Mouse (Mus musculus) urinary bladder, postnatal 36 days (tissue): ENCODE results near the gene Nop10.

Experiments
- DNase-seq, 2 experiments: peaks; one replicate each; pipeline ENCODE4 v3.0.0; 2022; ENCODE audit warnings: low spot score in 2 of 2, mixed read lengths in 1 of 2

Gene Nop10

GRCm38 (mm10) chr2:112261748-112262653 is at the start of gene Nop10:
Nop10 (plus strand) TSS chr2:112261926.
- DNase-seq, result peak; percentile 70 to 80

- DNase-seq, result no peak
Measured at GRCm38 (mm10) chr2:112215977-112216376, 45.7 kb upstream of the Nop10 start.

GRCm38 (mm10) chr2:112217614-112218013 is 44.1 kb upstream of the Nop10 start:
- DNase-seq, result no peak

- DNase-seq, result no peak
Measured at GRCm38 (mm10) chr2:112220880-112221279, 40.8 kb upstream of the Nop10 start.

DNA sequence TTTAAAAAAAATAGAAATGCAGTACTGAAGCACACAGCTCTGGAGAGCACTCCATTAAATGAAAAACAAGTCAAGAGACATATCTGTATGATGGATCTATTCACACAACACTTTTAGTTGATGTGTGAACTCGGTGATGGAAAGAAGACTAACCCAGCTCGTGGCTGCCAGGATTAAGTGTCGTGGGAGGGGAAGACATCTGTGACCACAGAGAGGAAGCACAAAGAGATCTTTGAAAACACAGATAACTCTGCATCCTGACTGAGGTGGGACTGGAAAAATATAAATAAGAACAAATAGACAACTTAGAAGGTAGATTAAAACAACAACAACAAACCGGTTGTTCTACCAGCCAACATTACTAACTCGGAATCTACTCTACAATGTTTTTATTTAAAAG is 39.1 kb upstream of the Nop10 start:
- DNase-seq, result no peak

DNA sequence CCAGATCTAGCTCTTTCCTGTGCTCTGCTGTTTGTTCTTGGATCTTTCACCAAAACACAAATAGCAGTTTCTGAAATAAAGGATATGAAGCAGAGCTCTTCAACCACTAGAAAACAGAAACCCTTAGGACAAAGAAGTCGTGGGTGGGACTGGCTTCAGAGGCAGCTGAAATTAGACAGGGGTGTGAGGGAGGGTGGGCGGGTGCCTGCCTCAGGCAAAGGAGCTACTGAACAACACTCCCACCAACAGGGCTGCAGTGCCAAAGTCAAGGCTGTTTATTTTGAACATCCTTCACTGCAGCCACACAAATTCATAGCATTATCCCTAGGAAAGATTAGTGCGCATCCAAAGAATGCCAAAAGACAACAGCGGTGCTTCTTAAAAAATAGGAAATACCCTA is 37.4 kb upstream of the Nop10 start:
- no peak for DNase-seq

DNA sequence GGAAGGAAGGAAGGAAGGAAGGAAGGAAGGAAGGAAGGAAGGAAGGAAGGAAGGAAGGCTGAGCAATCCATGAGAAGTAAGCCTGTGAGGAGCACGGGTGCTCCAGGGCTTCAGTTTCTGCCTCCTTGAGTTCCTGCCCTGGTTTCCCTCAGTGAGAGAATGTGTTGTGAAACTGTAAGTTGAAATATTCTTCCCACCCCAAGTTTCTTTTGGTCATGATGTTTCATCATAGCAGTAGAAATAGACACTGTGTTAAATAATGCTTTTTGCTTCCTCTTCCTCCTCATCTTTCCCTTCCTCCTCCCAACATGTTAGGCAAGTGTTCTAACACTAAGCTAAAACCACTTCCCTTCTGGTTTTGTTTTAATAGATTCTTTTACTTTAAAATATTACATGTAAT is 29.1 kb upstream of the Nop10 start:
- no peak for DNase-seq

GRCm38 (mm10) chr2:112236620-112237019 is 25.1 kb upstream of the Nop10 start:
- no peak for DNase-seq

GRCm38 (mm10) chr2:112238006-112238405 is 23.7 kb upstream of the Nop10 start:
- DNase-seq, result no peak

- peak; percentile 75 to 84 for DNase-seq
Measured at GRCm38 (mm10) chr2:112239212-112239934, 22.4 kb upstream of the Nop10 start, which contains the start of gene Lpcat4. Lpcat4 (plus strand) TSS chr2:112239468.

DNA sequence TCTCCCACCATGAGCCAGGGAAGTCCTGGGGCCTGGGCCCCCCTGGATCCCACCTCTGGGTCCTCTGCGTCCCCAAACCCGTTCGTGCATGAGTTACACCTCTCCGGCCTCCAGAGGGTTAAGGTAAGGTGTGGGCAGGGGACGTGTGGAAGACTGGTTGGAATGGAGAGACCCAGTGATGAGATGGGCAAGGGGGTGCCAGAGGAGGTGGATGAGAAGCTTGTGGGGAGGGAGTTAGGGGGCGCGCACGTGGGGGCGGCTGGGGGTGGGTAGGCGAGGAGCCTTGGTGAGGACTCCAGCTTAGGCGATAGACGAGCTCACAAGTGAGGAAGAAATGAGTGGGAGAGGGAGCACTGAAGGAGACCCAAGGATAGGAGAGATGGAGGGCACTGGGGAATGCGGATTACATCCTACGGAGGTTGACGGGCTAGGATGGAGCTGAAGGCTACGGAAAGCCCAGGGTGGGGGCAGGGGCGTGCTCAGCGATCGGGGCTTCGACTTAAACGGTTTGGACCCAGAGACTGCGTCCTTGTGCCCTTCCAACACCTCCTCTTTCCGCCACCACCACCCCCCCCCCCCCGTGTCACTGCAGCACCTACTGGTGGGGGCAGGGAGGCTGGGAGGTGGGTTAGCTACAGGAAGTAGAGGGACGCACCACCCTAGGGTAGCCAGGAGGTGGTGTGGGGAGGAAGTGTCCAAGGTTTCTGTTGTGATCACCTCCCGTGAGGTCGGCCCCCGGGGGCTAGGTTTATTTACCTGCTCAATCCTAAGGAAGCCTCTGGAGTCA is 21.6 kb upstream of the Nop10 start:
- DNase-seq, result no peak

DNA sequence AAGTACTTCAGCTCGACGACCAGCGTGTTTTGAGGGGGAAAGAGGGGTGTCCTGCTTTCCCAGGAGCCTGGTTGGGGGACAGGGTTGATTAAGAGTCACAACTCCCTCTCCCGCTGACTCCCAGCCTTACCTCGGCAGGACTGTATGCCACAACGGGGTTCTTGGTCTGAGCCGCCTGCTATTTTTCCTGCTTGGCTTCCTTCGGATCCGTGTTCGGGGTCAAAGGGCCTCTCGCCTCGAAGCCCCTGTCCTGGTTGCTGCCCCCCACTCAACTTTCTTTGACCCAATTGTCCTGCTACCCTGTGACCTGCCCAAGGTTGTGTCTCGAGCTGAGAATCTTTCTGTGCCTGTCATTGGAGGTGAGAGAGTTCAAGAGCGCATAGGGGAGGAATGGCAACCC is 19.9 kb upstream of the Nop10 start:
- no peak for DNase-seq

DNA sequence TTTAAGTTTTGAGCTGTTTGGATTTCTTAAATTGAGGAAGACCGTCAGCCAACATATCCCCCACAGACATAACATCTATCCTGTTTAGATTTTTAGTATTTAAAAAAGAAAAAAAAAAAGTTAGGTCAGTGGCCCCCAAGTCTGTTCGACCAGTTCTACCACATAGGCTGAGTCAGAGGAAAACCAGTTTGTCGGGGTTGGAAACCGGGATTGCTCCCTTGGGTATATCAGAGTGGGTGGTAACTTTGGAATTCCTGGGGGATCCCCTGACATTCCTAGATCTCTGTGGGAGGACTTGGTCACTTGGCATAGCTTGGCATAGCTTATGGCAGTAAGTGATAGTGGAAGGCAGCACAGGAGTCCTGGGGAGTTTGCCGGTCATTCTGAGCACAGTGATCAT is 16.4 kb upstream of the Nop10 start:
- peak; percentile 35 to 46 for DNase-seq

GRCm38 (mm10) chr2:112246193-112246592 is 15.5 kb upstream of the Nop10 start:
- DNase-seq, result peak in 1 of 2 experiments; percentile 23

DNA sequence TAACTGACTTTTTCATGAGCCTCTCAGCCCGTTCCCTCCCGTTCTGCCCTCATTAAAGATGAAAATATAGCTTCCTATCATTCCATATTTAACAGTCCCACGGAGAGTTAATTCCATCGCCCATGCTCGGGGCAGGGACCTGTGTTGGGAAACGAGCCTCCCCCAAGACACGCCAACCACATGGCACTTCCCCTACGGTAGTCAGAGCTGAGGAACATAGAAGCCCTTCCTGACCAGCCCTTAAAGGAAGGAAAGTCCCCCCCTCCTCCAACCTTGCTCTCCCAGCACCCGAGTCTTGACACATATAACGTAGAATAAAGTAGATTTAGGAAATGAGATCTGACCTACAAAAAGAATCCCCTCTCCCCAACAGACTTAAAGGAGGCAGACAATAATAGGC is 14.4 kb upstream of the Nop10 start:
- no peak for DNase-seq

DNA sequence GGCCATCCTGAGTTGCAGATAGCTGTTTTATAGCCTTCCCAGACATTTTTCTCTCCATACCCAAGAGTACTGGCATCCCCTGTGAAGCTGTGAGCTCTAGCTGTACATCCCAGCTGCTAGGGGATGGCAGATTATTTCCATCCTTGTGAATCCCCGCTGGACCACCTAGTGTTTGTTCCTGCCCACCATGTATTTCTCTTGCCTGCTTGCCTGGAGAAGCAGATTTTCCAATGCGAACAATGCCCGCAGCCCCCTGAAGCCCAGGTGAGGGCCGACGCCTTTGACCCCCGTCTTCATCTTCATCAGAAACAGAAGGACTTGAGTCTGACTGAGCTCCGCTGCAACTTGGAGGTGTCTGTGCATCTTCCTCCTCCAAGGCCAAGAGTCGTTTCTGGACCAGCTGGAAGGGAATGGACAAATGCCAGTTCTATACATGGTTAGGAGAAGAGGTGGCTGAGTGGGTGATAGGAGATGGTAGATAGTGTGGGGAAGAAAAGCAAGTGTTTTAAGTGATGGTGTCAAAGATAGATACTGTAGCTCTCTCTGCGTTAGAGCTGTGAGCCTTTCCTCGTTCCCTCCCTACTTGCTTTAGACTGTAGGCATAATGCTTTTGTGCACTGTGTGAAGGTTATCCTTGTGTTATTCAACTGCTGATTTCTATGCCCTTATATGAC is 11.8 kb upstream of the Nop10 start:
- no peak for DNase-seq

DNA sequence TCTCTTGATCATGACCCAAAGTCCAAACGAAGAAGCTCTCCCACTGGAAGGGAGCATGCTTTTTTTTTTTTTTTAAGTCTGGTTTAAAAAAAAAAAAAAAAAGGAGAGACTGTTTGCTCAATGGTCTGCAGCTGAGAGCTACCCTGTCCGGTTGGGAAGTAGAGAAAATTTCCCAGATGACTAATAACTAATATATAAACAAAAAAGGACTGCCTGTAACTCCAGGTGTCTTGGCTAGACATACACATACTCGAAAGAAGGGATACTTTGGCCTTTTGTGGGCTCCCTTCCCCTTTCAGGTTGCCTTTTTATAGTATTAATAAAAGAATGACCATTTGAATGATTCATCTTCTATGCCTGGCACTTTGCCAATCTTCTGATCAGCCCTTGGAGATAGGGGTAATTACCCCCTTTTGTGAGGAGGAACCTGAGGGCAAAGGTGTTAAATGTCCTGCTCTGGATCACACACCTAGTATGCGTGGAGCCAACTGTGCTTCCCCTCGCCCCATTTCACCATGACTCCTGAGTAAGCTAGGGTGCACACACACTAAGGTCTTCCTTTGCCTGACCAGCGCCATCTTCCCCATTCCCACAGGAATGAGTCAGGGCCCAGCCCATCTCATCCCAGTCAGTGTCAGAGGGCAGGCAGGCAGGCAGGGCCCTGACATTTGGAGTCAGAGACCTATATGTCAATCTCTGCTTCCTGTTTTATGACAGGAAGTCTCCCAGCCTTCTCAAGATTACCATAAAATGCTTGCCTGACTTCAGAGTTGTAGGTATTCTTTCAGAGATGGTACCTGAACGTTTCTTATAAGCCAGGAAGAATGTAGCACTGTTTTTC is 6.8 kb upstream of the Nop10 start:
- no peak for DNase-seq

DNA sequence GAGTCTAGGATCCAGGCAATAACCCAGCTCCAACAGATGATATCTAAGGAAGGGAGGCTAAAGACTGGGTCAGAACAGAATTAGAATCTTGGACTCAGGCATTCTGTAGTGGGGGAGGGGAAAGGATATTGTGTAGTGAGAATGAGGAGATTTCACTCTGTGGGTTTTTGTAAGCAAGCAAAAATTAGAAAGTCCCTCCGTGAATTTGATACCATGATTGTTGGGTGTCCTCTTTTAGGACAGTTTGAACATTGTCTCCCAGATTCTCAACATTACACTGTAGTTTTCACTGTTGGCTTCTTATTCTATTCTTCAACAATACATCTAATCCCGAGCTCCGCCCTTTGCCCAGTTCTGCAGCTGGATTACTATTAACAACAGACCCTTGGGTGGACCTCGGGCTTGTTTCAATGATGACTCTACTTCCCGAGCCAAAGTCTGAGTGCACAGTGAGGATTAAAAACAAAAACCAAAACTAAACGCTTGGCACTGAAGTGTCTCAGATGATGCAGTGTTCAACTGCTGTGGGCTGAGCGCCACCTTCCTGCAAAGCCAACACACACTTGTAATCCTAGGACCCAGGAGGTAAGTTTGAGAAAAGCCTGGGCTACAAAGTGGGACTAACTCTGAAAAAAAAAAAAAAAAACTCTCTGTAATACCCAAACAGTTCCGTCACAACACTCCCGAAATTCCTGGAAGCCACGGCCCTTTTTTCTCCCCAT is 2.3 kb upstream of the Nop10 start, which contains the start of gene Nutm1:
Gene Nutm1, minus strand, starts transcription at position 51 of the 722 bp plus-strand sequence.
- peak in 1 of 2 experiments; percentile 29 for DNase-seq

- DNase-seq, result no peak
Measured at GRCm38 (mm10) chr2:112262779-112263295, 1.1 kb downstream of the Nop10 start.
